In genomic region chr14:116206977-116207376, GRCm38 (mm10) we compare ENCODE assay signal across 8 mouse cellular contexts.
DNase-seq lines count a peak whose midpoint lies in the region; ATAC-seq and TF ChIP-seq lines count a peak whose summit lies in the region.

No protein-coding gene starts in this region.

- peak; percentile 70 for DNase-seq in hindbrain, embryonic 11.5 days (ENCODE audit: low spot score)
- DNase-seq in CD4-positive, CD25-positive, alpha-beta regulatory T cell, adult 2 months (ENCODE audit: low read depth, low spot score), result peak; percentile 42
- DNase-seq in ZHBTc4 (ENCODE audit: low read depth, low spot score), result peak; percentile 80
- DNase-seq in forebrain, embryonic 14.5 days (ENCODE audit: low spot score), result peak; percentile 55
- DNase-seq in lung, embryonic 14.5 days, result peak; percentile 78
- no peak for DNase-seq in B cell, adult 2 months

- no peaks in the 10 kb centered on the region for H3K9me3 ChIP-seq in hindbrain, embryonic 11.5 days (ENCODE audit: control insufficient read depth, low read length)
- H3K9me3 ChIP-seq in hindbrain, embryonic 12.5 days (replicated peaks), result no peaks in the 10 kb centered on the region
- no peaks in the 10 kb centered on the region for H3K9me3 ChIP-seq in forebrain, embryonic 14.5 days (replicated peaks; ENCODE audit: control insufficient read depth, low read length)
- H3K9me3 ChIP-seq in lung, embryonic 14.5 days (ENCODE audit: low read depth, low read length), result no peaks in the 10 kb centered on the region; the same call in 1 of the 2 replicates

- no peak overlapping the region for H3K4me3 ChIP-seq in hindbrain, embryonic 11.5 days (ENCODE audit: low read depth, low read length)
- no peak overlapping the region for H3K4me3 ChIP-seq in hindbrain, embryonic 12.5 days
- no peak overlapping the region for H3K4me3 ChIP-seq in forebrain, embryonic 14.5 days (ENCODE audit: low read depth, low read length)
- no peak overlapping the region for H3K4me3 ChIP-seq in lung, embryonic 14.5 days (ENCODE audit: low read depth, low read length)

- H3K4me1 ChIP-seq in hindbrain, embryonic 11.5 days (replicated peaks; ENCODE audit: control insufficient read depth, insufficient read depth, low read length), result no peaks in the 10 kb centered on the region
- 0 out of 2 replicates have a peak, but pooled peaks cover 2% of the 10 kb centered on the region for H3K4me1 ChIP-seq in hindbrain, embryonic 12.5 days
- H3K4me1 ChIP-seq in forebrain, embryonic 14.5 days (ENCODE audit: control insufficient read depth, insufficient read depth, low read length), result no peaks in the 10 kb centered on the region
- H3K4me1 ChIP-seq in lung, embryonic 14.5 days (ENCODE audit: insufficient read depth), result no peaks in the 10 kb centered on the region

- no peaks in the 10 kb centered on the region for H3K27me3 ChIP-seq in hindbrain, embryonic 11.5 days (ENCODE audit: control insufficient read depth, insufficient read depth, low read length)
- no peaks in the 10 kb centered on the region for H3K27me3 ChIP-seq in hindbrain, embryonic 12.5 days
- H3K27me3 ChIP-seq in forebrain, embryonic 14.5 days (replicated peaks; ENCODE audit: control insufficient read depth, insufficient read depth, low read length), result no peaks in the 10 kb centered on the region
- H3K27me3 ChIP-seq in lung, embryonic 14.5 days (ENCODE audit: insufficient read depth, low read length), result no peaks in the 10 kb centered on the region

- H3K9ac ChIP-seq in hindbrain, embryonic 11.5 days (ENCODE audit: low read depth, low read length), result no peak overlapping the region
- no peak overlapping the region for H3K9ac ChIP-seq in hindbrain, embryonic 12.5 days
- no peak overlapping the region for H3K9ac ChIP-seq in forebrain, embryonic 14.5 days (ENCODE audit: low read length)
- no peak overlapping the region for H3K9ac ChIP-seq in lung, embryonic 14.5 days

- no peak overlapping the region for H3K27ac ChIP-seq in hindbrain, embryonic 11.5 days (ENCODE audit: low read depth, low read length)
- H3K27ac ChIP-seq in hindbrain, embryonic 12.5 days, result no peak overlapping the region
- H3K27ac ChIP-seq in forebrain, embryonic 14.5 days (ENCODE audit: low read depth, low read length), result no peak overlapping the region
- no peak overlapping the region for H3K27ac ChIP-seq in lung, embryonic 14.5 days (ENCODE audit: low read depth)

- TF ChIP-seq CTCF in lung, embryonic 14.5 days (IDR thresholded peaks at IDR 0.05; ENCODE audit: low read depth), result peak; percentile 80

- 29% methylated on average over 6 of the region's 6 CpGs for WGBS in hindbrain, embryonic 11.5 days
- WGBS in hindbrain, embryonic 12.5 days, result 25% methylated on average over 6 of the region's 6 CpGs
- WGBS in forebrain, embryonic 14.5 days, result 20% methylated on average over 6 of the region's 6 CpGs
- WGBS in lung, embryonic 14.5 days, result 26% methylated on average over 6 of the region's 6 CpGs

- H3K36me3 ChIP-seq in hindbrain, embryonic 11.5 days (ENCODE audit: control insufficient read depth, insufficient read depth, low read length), result no peaks in the 10 kb centered on the region
- no peaks in the 10 kb centered on the region for H3K36me3 ChIP-seq in hindbrain, embryonic 12.5 days
- H3K36me3 ChIP-seq in forebrain, embryonic 14.5 days (ENCODE audit: control insufficient read depth, insufficient read depth, low read length), result no peaks in the 10 kb centered on the region
- H3K36me3 ChIP-seq in lung, embryonic 14.5 days (ENCODE audit: insufficient read depth), result no peaks in the 10 kb centered on the region

- peak; percentile 72; the same call in 1 of the 2 replicates for ATAC-seq in hindbrain, embryonic 11.5 days (ENCODE audit: low FRiP score)
- no peak for ATAC-seq in hindbrain, embryonic 12.5 days (ENCODE audit: low FRiP score)
- 0 out of 2 replicates have a peak, but pooled peaks have one; percentile 37 for ATAC-seq in forebrain, embryonic 14.5 days
- peak; percentile 26; the same call in 1 of the 2 replicates for ATAC-seq in lung, embryonic 14.5 days (ENCODE audit: insufficient read depth)
- no peak for ATAC-seq in erythroblast, adult 5-6 weeks (replicated peaks; ENCODE audit: low FRiP score, poor library complexity, severe bottlenecking)

- no peak overlapping the region for H3K4me2 ChIP-seq in hindbrain, embryonic 11.5 days (replicated peaks; ENCODE audit: low read depth, low read length)
- no peak overlapping the region for H3K4me2 ChIP-seq in hindbrain, embryonic 12.5 days (replicated peaks)
- H3K4me2 ChIP-seq in forebrain, embryonic 14.5 days (ENCODE audit: low read length), result no peak overlapping the region
- no peak overlapping the region for H3K4me2 ChIP-seq in lung, embryonic 14.5 days

Comparison
In these comparisons a context has a peak if more than half of its experiments do, and no peak if none do; other contexts are left out.
1. ATAC-seq: peak in hindbrain, embryonic 11.5 days (single experiment), forebrain, embryonic 14.5 days (single experiment) and lung, embryonic 14.5 days (single experiment); none in hindbrain, embryonic 12.5 days (single experiment) and erythroblast, adult 5-6 weeks (single experiment).
2. DNase-seq: peak in hindbrain, embryonic 11.5 days (single experiment), CD4-positive, CD25-positive, alpha-beta regulatory T cell, adult 2 months (single experiment), ZHBTc4 (single experiment), forebrain, embryonic 14.5 days (single experiment) and lung, embryonic 14.5 days (single experiment); none in B cell, adult 2 months (0 of 2).